Mouse (Mus musculus): ENCODE measurements at regions not wholly inside any gene's neighbourhood (a gene's known extent, or its start where the extent isn't known, plus 50 kb on each side); places are given as distances from the start of the nearest gene placed in this dataset.

GRCm38 (mm10) chr3:34377329-34377728 lies 272.9 kb upstream of the Sox2 start:
- no peak for DNase-seq

- DNase-seq: no peak
These were observed 278.8 kb upstream of the Sox2 start for GRCm38 (mm10) chr3:34371418-34371817.

- DNase-seq: no peak
These were observed 257.0 kb upstream of the Dnajc19 start for GRCm38 (mm10) chr3:34338100-34338499.

GRCm38 (mm10) chr3:34333555-34333954 lies 252.4 kb upstream of the Dnajc19 start:
- no peak for DNase-seq

- no peak for DNase-seq
These were observed 250.8 kb upstream of the Dnajc19 start for GRCm38 (mm10) chr3:34331889-34332276.

GRCm38 (mm10) chr3:34330970-34331888 lies 250.1 kb upstream of the Dnajc19 start:
- DNase-seq: no peak

GRCm38 (mm10) chr3:34328865-34329264 lies 247.7 kb upstream of the Dnajc19 start:
- no peak for DNase-seq

GRCm38 (mm10) chr3:34325669-34326068 lies 244.5 kb upstream of the Dnajc19 start:
- DNase-seq: no peak

- DNase-seq: no peak
These were observed 241.5 kb upstream of the Dnajc19 start for GRCm38 (mm10) chr3:34322527-34323210.

GRCm38 (mm10) chr3:34314798-34315197 lies 233.7 kb upstream of the Dnajc19 start:
- DNase-seq: no peak

- DNase-seq: no peak
These were observed 233.3 kb upstream of the Dnajc19 start for GRCm38 (mm10) chr3:34314393-34314792.

- no peak for DNase-seq
These were observed 230.8 kb upstream of the Dnajc19 start for GRCm38 (mm10) chr3:34311944-34312343.

GRCm38 (mm10) chr3:34299637-34300036 lies 218.5 kb upstream of the Dnajc19 start:
- no peak for DNase-seq

- no peak for DNase-seq
These were observed 206.7 kb upstream of the Dnajc19 start for GRCm38 (mm10) chr3:34287836-34288235.

- DNase-seq: no peak
These were observed 189.0 kb upstream of the Dnajc19 start for GRCm38 (mm10) chr3:34270154-34270553.

GRCm38 (mm10) chr3:34266462-34266861 lies 185.3 kb upstream of the Dnajc19 start:
- DNase-seq: no peak

- no peak for DNase-seq
These were observed 183.7 kb upstream of the Dnajc19 start for GRCm38 (mm10) chr3:34264811-34265210.

- no peak for DNase-seq
These were observed 171.7 kb upstream of the Dnajc19 start for GRCm38 (mm10) chr3:34252730-34253337.

- DNase-seq: no peak
These were observed 161.0 kb upstream of the Dnajc19 start for GRCm38 (mm10) chr3:34242126-34242525.

GRCm38 (mm10) chr3:34239978-34240377 lies 158.9 kb upstream of the Dnajc19 start:
- DNase-seq: no peak

GRCm38 (mm10) chr3:34234391-34234790 lies 153.3 kb upstream of the Dnajc19 start:
- DNase-seq: no peak

GRCm38 (mm10) chr3:34232329-34233250 lies 151.5 kb upstream of the Dnajc19 start:
- DNase-seq: no peak
